Mouse (Mus musculus): ENCODE measurements at regions not wholly inside any gene's neighbourhood (a gene's known extent, or its start where the extent isn't known, plus 50 kb on each side); places are given as distances from the start of the nearest gene placed in this dataset.

DNA sequence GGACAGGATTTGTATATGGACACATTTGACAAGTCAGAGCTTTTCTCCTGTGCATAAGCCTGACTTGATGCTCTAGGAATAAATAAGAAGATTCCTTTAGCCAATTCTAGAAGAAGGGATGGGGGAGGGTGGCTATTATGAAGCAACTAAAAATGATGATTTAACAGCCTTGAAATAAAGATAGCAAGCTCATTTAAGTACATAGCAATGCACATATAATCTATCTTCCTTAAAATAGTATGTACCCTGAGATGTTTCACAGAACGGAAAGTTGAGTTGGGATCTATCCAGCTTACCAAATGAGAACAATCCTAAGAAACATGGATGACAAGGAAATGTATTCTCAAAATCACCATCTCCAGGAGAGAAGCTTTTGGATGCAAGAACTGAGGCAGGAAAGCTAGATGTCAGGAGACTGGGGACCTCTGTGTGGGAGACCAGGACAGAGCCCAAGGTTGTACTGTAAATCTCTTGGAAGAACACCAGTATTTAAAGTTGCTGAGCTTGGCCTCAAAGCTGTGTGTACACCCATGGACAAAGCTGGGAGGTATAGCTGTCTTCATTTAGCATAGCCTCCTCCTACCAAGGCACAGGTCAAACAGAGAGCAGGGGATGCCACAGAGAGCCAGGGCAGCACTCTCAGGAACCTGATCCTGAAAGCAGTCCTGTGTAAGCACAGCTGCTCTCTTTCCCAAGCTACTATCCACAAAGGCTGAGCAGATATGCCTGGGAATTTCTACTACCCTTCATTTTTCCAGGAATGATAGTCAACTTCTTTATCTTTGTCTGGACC is 192.3 kb downstream of the Parm1 start:
- in situ Hi-C loops (cut with MboI; ENCODE audit: low sequenced_read_pairs), result no loop called here

DNA sequence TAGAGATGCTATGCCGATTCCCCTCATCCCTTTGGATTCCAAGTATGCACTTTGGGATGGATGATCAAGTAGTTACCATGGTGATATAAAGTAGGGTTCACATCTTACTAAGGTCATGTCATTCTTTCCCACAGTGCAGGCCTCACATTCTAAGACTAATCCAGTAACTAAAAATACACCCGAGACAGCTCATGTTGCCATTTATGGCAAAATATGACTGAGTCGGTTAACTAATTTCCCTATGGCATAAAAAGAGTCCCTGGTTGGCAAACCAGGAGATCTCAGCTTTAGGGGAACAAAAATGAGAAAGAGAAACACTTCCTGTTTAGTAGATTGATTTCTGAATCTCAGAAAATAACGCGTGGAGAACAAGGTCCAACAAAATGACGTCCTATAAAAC is 190.7 kb downstream of the Parm1 start:
- in situ Hi-C loops (cut with MboI; ENCODE audit: low sequenced_read_pairs), result no loop called here

DNA sequence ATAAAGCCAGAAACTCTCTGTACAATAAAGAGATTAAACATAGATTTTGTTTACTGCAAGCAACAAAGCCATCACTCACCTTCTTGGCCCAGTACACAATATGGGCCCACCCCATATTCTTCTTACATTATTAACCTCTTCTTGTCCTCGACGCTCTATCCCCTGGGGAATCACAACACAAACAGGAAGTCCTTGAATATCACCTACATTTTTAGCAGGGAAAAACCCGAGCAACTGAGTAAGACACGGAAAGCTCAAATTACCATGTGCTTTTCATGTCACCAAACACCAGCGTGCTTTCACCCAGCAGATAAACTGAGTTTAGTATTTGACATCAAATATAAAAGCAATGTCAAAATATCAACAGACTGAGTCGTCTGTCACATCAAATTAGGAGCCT is 179.7 kb downstream of the Parm1 start:
- in situ Hi-C loops (cut with MboI; ENCODE audit: low sequenced_read_pairs), result no loop called here

DNA sequence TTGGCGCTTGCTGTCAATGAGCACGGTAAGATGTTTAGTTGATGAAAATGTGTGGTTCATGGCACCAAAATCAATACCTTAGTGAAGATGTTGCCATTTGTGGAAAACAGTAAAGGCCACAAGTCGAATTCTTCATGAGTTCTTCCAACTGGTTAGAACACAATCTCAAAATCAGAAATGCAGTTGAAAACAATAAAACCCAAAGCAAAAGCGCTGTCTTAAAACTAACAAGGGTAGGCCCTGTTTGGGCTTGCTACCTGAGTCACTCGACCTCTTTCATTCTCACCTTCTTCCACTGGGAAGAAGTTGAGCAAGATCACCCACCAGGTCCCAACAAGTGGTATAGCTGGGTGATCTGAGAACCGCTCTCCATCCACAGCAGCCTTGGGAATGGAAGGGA is 179.1 kb downstream of the Parm1 start:
- in situ Hi-C loops (cut with MboI; ENCODE audit: low sequenced_read_pairs), result no loop called here

GRCm38 (mm10) chr5:91695632-91696031 is 178.2 kb downstream of the Parm1 start:
- in situ Hi-C loops (cut with MboI; ENCODE audit: low sequenced_read_pairs), result no loop called here

DNA sequence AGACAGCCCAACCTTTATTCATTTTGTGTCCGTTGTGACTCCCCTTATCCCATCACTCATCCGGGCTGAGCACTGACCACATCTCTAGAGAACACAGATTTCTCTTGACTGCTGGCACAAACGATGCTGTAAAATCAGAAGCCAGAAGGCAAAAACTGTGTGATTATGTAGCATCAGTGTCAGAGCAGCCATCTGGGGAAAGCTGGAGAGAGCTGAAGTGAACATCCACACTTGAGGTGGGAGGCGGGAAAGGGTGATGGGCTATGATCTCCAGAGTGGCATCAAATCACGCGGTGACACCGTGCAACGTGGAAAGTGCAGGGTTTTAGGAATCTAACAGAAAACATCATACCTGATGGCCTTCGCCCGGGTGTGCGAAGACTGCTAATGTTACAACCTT is 175.9 kb downstream of the Parm1 start:
- in situ Hi-C loops (cut with MboI; ENCODE audit: low sequenced_read_pairs), result no loop called here

DNA sequence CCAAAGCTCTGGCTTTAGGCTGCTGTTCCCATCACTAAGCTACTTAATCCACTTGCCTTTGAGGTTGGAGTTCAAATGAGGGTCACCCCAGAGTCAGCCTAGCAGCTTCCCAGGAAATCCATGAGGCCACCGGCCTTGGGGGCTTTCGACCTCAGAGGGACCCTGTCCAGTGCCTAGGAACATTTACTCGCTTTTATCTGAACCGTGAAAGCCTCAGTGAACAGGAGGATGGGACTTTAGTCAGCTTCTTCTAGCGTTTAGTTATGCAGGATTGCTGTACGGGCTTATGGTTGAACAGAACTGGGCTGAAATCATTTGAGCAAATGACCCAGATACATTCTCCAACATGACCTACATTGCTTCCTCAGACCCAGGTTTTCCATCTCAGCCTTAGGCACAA is 174.9 kb downstream of the Parm1 start:
- in situ Hi-C loops (cut with MboI; ENCODE audit: low sequenced_read_pairs), result no loop called here

- in situ Hi-C loops (cut with MboI; ENCODE audit: low sequenced_read_pairs), result no loop called here
These were observed 161.3 kb downstream of the Parm1 start for GRCm38 (mm10) chr5:91678727-91679126.
